Mouse (Mus musculus) olfactory bulb, adult 2 months (tissue): ENCODE data around the gene Galnt17.

Source experiments
- CTCF ChIP-seq: fragments of 200-500 bp; IDR thresholded peaks from 2 replicates; pipeline ENCODE4 v1.5.1; 2012; ENCODE audit warnings: low read depth, mild to moderate bottlenecking, low read length, moderate library complexity; ENCODE audit not compliant: insufficient read depth
- POLR2A ChIP-seq: fragments of 200-500 bp; IDR thresholded peaks from 2 replicates; pipeline ENCODE4 v1.6.1; 2012; ENCODE audit warnings: mild to moderate bottlenecking, low read depth, low read length, moderate library complexity; ENCODE audit not compliant: insufficient read depth

GRCm38 (mm10) chr5:130925681-130926080, 382.6 kb downstream of the Galnt17 start:
- TF ChIP-seq CTCF (no peak), POLR2A (no peak)
